Mouse (Mus musculus): ENCODE results near the gene Gm45808. TPM values are rescaled to one million over a fixed set of nuclear protein-coding genes. Genes with fewer than 3 reads are reported as not detected.

The Gm45808 gene
- polyA plus RNA-seq, 1 experiment, result not detected

DNA sequence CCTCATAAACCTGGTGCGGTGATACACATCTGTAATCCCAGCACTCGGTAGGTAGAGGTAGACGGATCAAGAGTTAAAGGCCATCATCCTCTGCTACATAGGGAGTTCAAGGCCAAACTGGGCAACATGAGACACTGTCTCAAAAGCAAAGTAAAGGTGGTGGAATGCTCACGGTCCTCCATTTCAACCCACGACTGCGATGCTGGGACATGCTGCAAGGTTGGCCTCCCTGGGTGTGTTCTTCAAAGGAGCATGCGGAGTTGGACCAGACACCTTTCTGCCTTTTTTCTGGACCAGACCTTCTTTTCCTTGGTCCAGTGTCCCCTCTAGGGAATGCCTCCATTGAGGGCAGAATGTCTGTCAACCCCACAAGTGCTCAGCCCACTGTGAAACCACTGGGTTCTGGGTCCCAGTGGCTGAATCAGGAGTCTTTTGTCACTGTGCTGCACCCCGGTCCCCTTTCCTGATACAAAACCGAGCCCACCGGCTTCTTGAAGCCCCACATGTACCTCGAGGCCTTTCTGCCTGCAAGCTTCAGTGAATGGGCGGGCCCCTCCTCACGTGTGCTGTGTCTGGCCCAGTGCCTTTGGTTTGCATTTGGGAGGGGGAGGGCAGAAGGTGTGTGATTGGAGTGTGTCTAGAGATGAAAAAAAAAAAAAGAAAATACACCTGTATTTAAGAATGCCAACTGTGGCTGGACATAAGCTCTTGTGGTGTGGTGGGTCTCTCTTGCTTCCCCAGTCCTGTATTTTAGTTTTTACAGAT, 30.5 kb downstream of the Gm45808 start:
- no peak for TF ChIP-seq GATA1 (IDR thresholded peaks at IDR 0.05; ENCODE audit: borderline replicate concordance, low read length)
- TF ChIP-seq FLI1 (IDR thresholded peaks at IDR 0.05; ENCODE audit: low read length), result no peak
- H3K27me3 ChIP-seq (replicated peaks), result no peaks in the 10 kb centered on the region
- no peaks in the 10 kb centered on the region for H3K9me3 ChIP-seq
- peaks cover 43% of the 10 kb centered on the region for H3K4me1 ChIP-seq
- peak overlapping the region; percentile 92 for H3K4me3 ChIP-seq (replicated peaks)
- peaks cover 83% of the 10 kb centered on the region for H3K36me3 ChIP-seq (replicated peaks; ENCODE audit: low read length)

DNA sequence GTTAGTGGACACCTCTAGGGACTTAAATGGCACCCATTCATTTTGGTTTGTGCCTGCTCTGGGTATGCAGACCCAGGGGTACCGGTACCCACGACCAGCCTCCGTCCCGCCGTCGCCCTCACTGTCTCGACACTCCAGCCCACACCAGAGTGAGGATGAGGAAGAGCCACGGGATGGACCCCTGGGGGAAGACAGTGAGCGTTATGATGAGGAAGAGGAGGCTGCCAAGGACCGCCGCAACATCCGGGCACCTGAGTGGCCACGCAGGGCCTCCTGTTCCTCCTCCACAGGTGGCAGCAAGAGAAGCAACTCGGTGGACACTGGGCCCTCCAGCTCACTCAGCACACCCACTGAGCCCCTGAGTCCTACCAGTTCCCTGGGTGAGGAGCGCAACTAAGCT, 31.6 kb downstream of the Gm45808 start:
- Histone ChIP-seq H3K9me3 (no peaks in the 10 kb centered on the region), H3K36me3 (replicated peaks; ENCODE audit: low read length) (peaks cover 77% of the 10 kb centered on the region), H3K27me3 (replicated peaks) (no peaks in the 10 kb centered on the region), H3K4me1 (peaks cover 34% of the 10 kb centered on the region), H3K4me3 (replicated peaks) (peak overlapping the region; percentile 59)
- TF ChIP-seq GATA1 (IDR thresholded peaks at IDR 0.05; ENCODE audit: borderline replicate concordance, low read length) (no peak), FLI1 (IDR thresholded peaks at IDR 0.05; ENCODE audit: low read length) (no peak)

DNA sequence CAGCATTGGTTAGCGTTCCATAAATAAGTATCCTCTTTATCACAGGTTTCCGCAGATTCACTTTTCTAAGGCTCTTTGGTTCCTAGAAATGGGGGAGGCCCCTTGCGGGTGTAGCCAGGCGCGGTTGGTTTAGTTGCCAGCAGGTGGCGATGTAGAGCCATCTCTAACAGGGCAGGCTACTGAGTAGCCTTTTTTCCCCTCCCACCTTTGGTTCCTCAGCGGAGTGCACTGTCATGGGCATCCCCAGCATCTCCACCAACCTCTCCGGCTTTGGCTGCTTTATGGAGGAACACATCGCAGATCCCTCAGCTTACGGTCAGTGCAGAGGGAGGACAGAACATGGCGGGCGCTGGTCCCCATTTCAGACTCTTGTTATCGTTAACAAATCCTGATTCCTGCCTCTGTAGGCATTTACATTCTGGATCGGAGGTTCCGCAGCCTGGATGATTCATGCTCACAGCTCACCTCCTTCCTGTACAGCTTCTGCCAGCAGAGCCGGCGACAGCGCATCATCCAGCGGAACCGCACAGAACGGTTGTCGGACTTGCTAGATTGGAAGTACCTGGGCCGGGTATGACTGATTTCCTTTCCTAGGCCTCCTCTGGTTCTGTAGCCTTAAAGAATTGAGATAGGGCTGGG, 35.1 kb downstream of the Gm45808 start:
- Histone ChIP-seq H3K27me3 (replicated peaks) (no peaks in the 10 kb centered on the region), H3K9me3 (no peaks in the 10 kb centered on the region), H3K36me3 (replicated peaks; ENCODE audit: low read length) (peaks cover 78% of the 10 kb centered on the region), H3K4me1 (peaks cover 26% of the 10 kb centered on the region), H3K4me3 (replicated peaks) (peak overlapping the region; percentile 70)
- no peak for TF ChIP-seq FLI1 (IDR thresholded peaks at IDR 0.05; ENCODE audit: low read length)

DNA sequence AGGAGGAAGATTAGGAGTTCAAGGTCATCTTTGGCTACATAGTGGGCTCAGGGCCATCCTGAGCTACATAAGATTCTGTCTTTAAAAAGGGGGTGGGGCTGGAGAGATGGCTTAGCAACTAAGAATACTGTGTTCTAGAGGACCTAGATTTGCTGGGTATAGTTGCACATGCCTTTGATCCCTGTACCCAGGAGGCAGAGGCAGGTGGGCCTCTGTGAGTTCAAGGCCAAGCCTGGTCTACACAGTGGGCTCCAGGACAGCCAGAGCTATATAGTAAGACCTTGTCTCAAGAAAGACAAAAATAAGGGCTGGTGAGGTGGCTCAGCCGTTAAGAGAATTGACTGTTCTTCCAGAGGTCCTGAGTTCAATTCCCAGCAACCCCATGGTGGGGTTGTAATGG, 36.6 kb downstream of the Gm45808 start:
- Histone ChIP-seq H3K4me1 (peaks cover 19% of the 10 kb centered on the region), H3K36me3 (replicated peaks; ENCODE audit: low read length) (peaks cover 75% of the 10 kb centered on the region), H3K27me3 (replicated peaks) (no peaks in the 10 kb centered on the region), H3K4me3 (replicated peaks) (no peak overlapping the region), H3K9me3 (no peaks in the 10 kb centered on the region)
- TF ChIP-seq FLI1 (IDR thresholded peaks at IDR 0.05; ENCODE audit: low read length) (no peak), GATA1 (IDR thresholded peaks at IDR 0.05; ENCODE audit: borderline replicate concordance, low read length) (no peak)

DNA sequence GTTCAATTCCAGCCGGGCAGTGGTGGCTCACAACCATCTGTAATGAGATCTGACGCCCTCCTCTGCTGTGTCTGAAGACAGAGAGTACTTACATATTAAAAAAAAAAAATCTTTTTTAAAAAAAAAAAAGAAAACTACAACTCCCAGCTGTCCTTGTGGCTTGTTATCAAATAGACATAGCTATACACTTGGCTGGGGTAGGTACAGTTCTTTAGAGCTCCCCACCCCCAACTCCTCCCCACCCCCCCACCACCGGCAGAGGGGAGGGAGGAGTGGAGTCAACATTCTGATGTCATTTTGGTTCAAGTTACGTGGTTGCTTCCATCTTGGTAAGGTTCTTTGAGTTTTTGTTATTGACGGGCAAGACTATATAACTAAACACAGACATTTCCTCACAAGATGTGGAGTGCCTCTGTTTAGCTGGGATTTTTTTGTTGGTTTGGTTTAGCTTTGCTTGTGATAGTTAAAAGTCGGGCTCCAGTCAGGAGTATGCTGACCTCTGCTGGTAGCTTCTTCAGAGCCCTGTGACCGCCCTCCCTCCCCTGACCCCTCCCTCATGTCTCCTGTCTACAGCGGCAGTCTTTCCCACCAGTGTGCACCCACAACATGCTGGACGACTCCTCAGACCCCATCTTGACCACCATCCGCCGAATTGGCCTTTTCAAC, 39.2 kb downstream of the Gm45808 start:
- peaks cover 77% of the 10 kb centered on the region for H3K36me3 ChIP-seq (replicated peaks; ENCODE audit: low read length)
- H3K4me3 ChIP-seq (replicated peaks), result no peak overlapping the region
- no peaks in the 10 kb centered on the region for H3K9me3 ChIP-seq
- no peaks in the 10 kb centered on the region for H3K27me3 ChIP-seq (replicated peaks)
- no peak for TF ChIP-seq FLI1 (IDR thresholded peaks at IDR 0.05; ENCODE audit: low read length)
- no peak for TF ChIP-seq GATA1 (IDR thresholded peaks at IDR 0.05; ENCODE audit: borderline replicate concordance, low read length)
- peaks cover 15% of the 10 kb centered on the region for H3K4me1 ChIP-seq

DNA sequence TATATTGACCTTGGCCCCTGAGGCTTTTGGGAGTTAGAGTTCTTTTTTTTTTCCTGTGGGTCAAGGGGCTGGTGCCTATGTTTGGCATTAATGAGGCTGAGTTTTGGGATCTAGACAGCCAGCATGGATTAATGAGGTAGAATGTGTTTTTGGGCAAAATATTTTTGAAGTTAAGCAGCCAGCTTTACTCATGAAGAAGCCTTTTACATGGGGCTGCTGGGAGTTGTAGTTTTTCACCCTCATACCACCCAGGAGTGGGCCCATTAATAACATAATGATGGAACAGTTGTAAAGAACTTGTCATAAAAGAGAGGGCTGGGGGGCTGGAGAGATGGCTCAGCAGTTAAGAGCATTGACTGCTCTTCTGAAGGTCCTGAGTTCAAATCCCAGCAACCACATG, 40.0 kb downstream of the Gm45808 start:
- Histone ChIP-seq H3K27me3 (replicated peaks) (no peaks in the 10 kb centered on the region), H3K9me3 (no peaks in the 10 kb centered on the region), H3K36me3 (replicated peaks; ENCODE audit: low read length) (peaks cover 75% of the 10 kb centered on the region), H3K4me1 (peaks cover 11% of the 10 kb centered on the region), H3K4me3 (replicated peaks) (no peak overlapping the region)
- TF ChIP-seq GATA1 (IDR thresholded peaks at IDR 0.05; ENCODE audit: borderline replicate concordance, low read length) (no peak), FLI1 (IDR thresholded peaks at IDR 0.05; ENCODE audit: low read length) (no peak)

DNA sequence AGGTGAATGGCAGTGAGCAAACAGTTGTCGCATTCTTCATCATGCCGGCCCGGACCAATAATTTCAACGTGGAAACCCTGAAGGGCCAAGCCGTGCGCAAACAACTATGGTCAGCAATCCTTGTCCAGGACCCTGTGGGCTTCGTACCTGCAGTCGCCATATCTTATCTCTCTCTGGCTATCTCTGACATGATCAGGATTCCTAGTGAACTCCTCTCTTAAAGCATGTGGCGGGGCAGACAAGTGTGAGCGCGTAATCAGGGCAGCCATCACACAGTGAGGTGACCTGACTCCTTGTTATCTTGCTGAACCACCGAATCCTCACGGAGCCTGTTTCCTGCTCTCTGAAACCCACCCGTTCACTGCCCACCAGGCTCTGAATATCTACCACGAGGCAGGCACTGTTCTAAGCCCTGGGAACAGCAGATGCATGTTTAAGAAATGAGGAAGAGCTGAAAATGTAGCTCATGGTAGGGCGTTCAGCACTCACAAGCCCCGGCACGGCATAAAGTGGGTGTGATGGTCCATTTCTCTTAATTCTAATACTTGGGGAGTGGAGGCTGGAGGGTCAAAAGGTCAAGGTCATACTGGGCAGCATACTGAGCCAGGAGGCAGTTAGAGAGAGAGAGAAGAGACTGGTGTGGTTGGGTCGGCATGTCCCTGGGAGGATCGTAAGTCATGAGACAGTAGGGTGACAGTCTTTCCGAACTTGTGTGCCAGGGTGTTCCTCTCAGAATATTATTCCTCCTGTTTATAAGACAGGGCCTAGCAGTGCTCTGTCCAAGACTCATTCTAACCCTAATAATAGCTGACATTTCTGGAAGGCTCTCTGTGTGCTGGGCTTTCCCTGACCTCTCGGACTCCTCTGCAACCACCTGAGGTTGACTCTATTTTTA, 42.8 kb downstream of the Gm45808 start:
- Histone ChIP-seq H3K36me3 (replicated peaks; ENCODE audit: low read length) (peaks cover 81% of the 10 kb centered on the region), H3K4me3 (replicated peaks) (no peak overlapping the region), H3K9me3 (no peaks in the 10 kb centered on the region), H3K27me3 (replicated peaks) (no peaks in the 10 kb centered on the region), H3K4me1 (peaks cover 4% of the 10 kb centered on the region)
- TF ChIP-seq FLI1 (IDR thresholded peaks at IDR 0.05; ENCODE audit: low read length) (no peak), GATA1 (IDR thresholded peaks at IDR 0.05; ENCODE audit: borderline replicate concordance, low read length) (no peak)

DNA sequence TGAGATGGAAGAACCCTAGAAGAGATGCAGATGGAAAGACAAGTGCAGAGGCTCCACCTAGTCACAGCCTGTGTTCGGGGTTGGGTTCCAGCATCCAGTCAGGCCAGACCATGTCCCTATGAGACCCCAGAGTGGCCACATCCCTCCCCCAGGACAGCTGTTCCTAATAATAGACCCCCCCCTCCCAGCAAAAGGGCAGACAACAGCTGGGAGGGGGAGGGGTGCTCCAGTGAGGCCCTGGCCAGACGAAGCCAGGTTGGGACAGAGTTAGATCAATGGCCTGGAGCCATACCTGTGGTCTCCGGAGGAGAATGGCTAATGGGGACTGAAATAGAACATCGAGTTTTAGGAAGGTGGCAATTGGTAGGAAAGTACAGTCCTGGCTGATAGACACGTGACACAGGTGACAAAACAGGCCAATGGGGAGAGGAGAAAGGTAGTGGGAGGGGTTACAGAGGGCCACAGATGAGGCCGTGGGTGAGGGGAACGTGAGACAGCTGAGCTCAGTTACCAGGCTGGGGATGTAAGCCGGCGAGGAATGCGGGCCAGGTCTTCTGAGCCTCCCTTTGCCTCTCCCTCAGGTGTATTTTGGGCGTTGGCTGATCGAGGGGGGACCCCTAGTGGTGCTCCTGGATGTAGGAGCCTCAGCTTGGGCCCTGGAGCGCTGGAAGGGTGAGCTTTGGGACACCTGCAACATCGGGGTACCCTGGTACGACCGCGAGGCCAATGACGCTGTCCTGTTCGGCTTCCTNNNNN, 48.9 kb downstream of the Gm45808 start, which contains the start of gene Ruvbl2:
Gene Ruvbl2, minus strand, starts transcription at position 576 of the 756 bp plus-strand sequence.
- no peak within 1 kb of the TSS for H3K4me3 ChIP-seq (replicated peaks)
- H3K36me3 ChIP-seq (replicated peaks; ENCODE audit: low read length), result peaks cover 59% of the 10 kb centered on the region
- no peaks in the 10 kb centered on the region for H3K9me3 ChIP-seq
- TF ChIP-seq GATA1 (IDR thresholded peaks at IDR 0.05; ENCODE audit: borderline replicate concordance, low read length) (no peak), FLI1 (IDR thresholded peaks at IDR 0.05; ENCODE audit: low read length) (no peak)
- no peaks in the 10 kb centered on the region for H3K27me3 ChIP-seq (replicated peaks)
- peaks cover 45% of the 10 kb centered on the region for H3K4me1 ChIP-seq

DNA sequence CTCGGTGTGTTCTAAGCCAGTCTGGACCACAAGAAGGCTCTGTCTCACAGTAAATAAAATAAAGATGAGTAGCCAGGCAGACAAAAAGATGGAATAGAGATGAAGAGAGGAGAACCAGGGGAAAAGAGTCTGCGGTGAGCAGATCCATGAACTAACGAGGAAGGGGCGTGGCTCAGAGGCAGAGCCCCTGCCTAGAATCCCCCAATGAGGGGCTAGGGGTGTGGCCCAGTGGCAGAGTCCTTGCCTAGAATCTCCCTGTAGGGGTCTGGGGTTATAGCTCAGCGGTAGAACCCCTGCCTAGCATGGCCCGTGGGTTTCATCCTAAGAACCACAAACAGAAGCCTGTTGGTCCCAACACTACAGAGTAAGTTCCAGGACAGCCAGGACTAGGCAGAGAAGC, 49.6 kb downstream of the Gm45808 start:
- no peaks in the 10 kb centered on the region for H3K9me3 ChIP-seq
- H3K27me3 ChIP-seq (replicated peaks), result no peaks in the 10 kb centered on the region
- peaks cover 61% of the 10 kb centered on the region for H3K36me3 ChIP-seq (replicated peaks; ENCODE audit: low read length)
- H3K4me1 ChIP-seq, result peaks cover 52% of the 10 kb centered on the region
- TF ChIP-seq FLI1 (IDR thresholded peaks at IDR 0.05; ENCODE audit: low read length) (no peak), GATA1 (IDR thresholded peaks at IDR 0.05; ENCODE audit: borderline replicate concordance, low read length) (no peak)
- no peak overlapping the region for H3K4me3 ChIP-seq (replicated peaks)

Measured in megakaryocyte, embryonic 14.5 days (primary cell).